Mouse (Mus musculus): ENCODE results near the gene Gm10681. TPM values are rescaled to one million over a fixed set of nuclear protein-coding genes. Genes with fewer than 3 reads are reported as not detected.
"Not testable (repeated sequence)": the region's sequence is repeated elsewhere in the genome, so short reads cannot be mapped to it uniquely, and the experiment has no call there.

Gene Gm10681
- polyA plus RNA-seq, 1 experiment from 2014 or later = not detected

DNA sequence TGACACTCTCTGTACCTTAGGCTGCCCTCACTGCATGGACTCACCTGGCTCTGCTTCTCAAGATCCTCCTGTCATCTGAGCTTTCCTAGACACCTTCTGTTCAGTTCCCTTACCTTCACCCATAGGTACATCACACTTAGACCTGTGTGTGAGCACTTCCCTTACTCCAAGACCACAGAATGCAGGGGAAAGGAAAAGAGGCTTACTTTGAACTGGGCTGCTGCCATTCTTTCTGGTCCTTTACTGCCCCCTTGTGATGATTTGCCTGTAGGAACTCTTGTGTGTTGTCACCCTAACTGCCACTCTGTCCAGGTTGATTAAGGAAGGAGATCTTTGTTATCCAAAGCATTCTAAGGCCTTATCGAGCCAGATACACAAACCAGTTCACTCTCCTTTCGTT is 38.4 kb downstream of the Gm10681 start:
- H3K27me3 ChIP-seq (ENCODE audit: control insufficient read depth, insufficient read depth, low read length); H3K27ac ChIP-seq (ENCODE audit: low read length); H3K9ac ChIP-seq (replicated peaks; ENCODE audit: low read depth, low read length); H3K9me3 ChIP-seq (ENCODE audit: control insufficient read depth, low read depth, low read length); H3K4me3 ChIP-seq (ENCODE audit: low read depth, low read length); H3K4me2 ChIP-seq (replicated peaks; ENCODE audit: low read depth, low read length); H3K4me1 ChIP-seq (ENCODE audit: control insufficient read depth, insufficient read depth, low read length); H3K36me3 ChIP-seq (ENCODE audit: control insufficient read depth, insufficient read depth, low read length): not testable (repeated sequence)
- WGBS = no CpG with 5 or more reads among the region's 2 CpGs
- 0 out of 2 replicates have a peak, but pooled peaks have one; percentile 46 for ATAC-seq (ENCODE audit: insufficient number of reproducible peaks, insufficient read depth, low FRiP score, low read depth)

GRCm38 (mm10) chr3:98548495-98548894 is 40.1 kb downstream of the Gm10681 start:
- H3K4me1 ChIP-seq (ENCODE audit: control insufficient read depth, insufficient read depth, low read length); H3K4me2 ChIP-seq (replicated peaks; ENCODE audit: low read depth, low read length); H3K4me3 ChIP-seq (ENCODE audit: low read depth, low read length); H3K27ac ChIP-seq (ENCODE audit: low read length); H3K9me3 ChIP-seq (ENCODE audit: control insufficient read depth, low read depth, low read length); H3K27me3 ChIP-seq (ENCODE audit: control insufficient read depth, insufficient read depth, low read length); H3K36me3 ChIP-seq (ENCODE audit: control insufficient read depth, insufficient read depth, low read length); ATAC-seq (ENCODE audit: insufficient number of reproducible peaks, insufficient read depth, low FRiP score, low read depth); H3K9ac ChIP-seq (replicated peaks; ENCODE audit: low read depth, low read length): not testable (repeated sequence)
- WGBS = 100% methylated on average over 1 of the region's 1 CpGs

- not testable (repeated sequence) for H3K4me1 ChIP-seq (ENCODE audit: control insufficient read depth, insufficient read depth, low read length); ATAC-seq (ENCODE audit: insufficient number of reproducible peaks, insufficient read depth, low FRiP score, low read depth); H3K4me2 ChIP-seq (replicated peaks; ENCODE audit: low read depth, low read length); H3K9me3 ChIP-seq (ENCODE audit: control insufficient read depth, low read depth, low read length); H3K27ac ChIP-seq (ENCODE audit: low read length); H3K9ac ChIP-seq (replicated peaks; ENCODE audit: low read depth, low read length); H3K27me3 ChIP-seq (ENCODE audit: control insufficient read depth, insufficient read depth, low read length); H3K4me3 ChIP-seq (ENCODE audit: low read depth, low read length); H3K36me3 ChIP-seq (ENCODE audit: control insufficient read depth, insufficient read depth, low read length)
Observed at GRCm38 (mm10) chr3:98547641-98548040, 41.0 kb downstream of the Gm10681 start.

- H3K4me2 ChIP-seq (replicated peaks; ENCODE audit: low read depth, low read length); H3K36me3 ChIP-seq (ENCODE audit: control insufficient read depth, insufficient read depth, low read length); H3K27ac ChIP-seq (ENCODE audit: low read length); ATAC-seq (ENCODE audit: insufficient number of reproducible peaks, insufficient read depth, low FRiP score, low read depth); H3K4me1 ChIP-seq (ENCODE audit: control insufficient read depth, insufficient read depth, low read length); H3K9me3 ChIP-seq (ENCODE audit: control insufficient read depth, low read depth, low read length); H3K4me3 ChIP-seq (ENCODE audit: low read depth, low read length); H3K27me3 ChIP-seq (ENCODE audit: control insufficient read depth, insufficient read depth, low read length); H3K9ac ChIP-seq (replicated peaks; ENCODE audit: low read depth, low read length): not testable (repeated sequence)
Observed at GRCm38 (mm10) chr3:98524978-98525377, 63.6 kb downstream of the Gm10681 start.

- H3K9me3 ChIP-seq (ENCODE audit: control insufficient read depth, low read depth, low read length); H3K36me3 ChIP-seq (ENCODE audit: control insufficient read depth, insufficient read depth, low read length); H3K9ac ChIP-seq (replicated peaks; ENCODE audit: low read depth, low read length); H3K27ac ChIP-seq (ENCODE audit: low read length); H3K4me3 ChIP-seq (ENCODE audit: low read depth, low read length); ATAC-seq (ENCODE audit: insufficient number of reproducible peaks, insufficient read depth, low FRiP score, low read depth); H3K4me1 ChIP-seq (ENCODE audit: control insufficient read depth, insufficient read depth, low read length); H3K4me2 ChIP-seq (replicated peaks; ENCODE audit: low read depth, low read length); H3K27me3 ChIP-seq (ENCODE audit: control insufficient read depth, insufficient read depth, low read length): not testable (repeated sequence)
- WGBS = no CpG with 5 or more reads among the region's 1 CpGs
Observed at GRCm38 (mm10) chr3:98524552-98524951, 64.1 kb downstream of the Gm10681 start.

- not testable (repeated sequence) for H3K9ac ChIP-seq (replicated peaks; ENCODE audit: low read depth, low read length); H3K27me3 ChIP-seq (ENCODE audit: control insufficient read depth, insufficient read depth, low read length); H3K4me1 ChIP-seq (ENCODE audit: control insufficient read depth, insufficient read depth, low read length); H3K36me3 ChIP-seq (ENCODE audit: control insufficient read depth, insufficient read depth, low read length); H3K4me2 ChIP-seq (replicated peaks; ENCODE audit: low read depth, low read length); H3K27ac ChIP-seq (ENCODE audit: low read length); H3K9me3 ChIP-seq (ENCODE audit: control insufficient read depth, low read depth, low read length); H3K4me3 ChIP-seq (ENCODE audit: low read depth, low read length); ATAC-seq (ENCODE audit: insufficient number of reproducible peaks, insufficient read depth, low FRiP score, low read depth)
- 0% methylated on average over 1 of the region's 2 CpGs for WGBS
Observed at GRCm38 (mm10) chr3:98522779-98523178, 65.8 kb downstream of the Gm10681 start.

DNA sequence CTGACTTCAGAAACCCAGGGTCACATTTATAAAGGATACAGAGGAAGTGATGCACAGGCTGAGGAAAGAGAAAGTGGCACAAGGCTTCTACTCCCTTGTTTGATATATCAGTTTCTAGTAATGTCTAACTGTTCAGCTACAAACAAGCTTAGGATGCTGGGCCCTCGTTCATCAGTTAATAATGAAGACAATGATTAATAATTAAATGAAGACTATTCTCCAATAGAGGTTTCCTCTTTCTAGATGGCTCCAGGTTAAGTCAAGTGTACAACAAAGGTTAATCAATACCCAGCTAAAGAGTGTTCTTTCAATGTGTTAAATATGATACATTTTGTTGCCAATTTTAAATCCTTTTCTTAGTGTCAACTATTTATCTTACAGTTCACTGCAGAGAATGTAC is 78.2 kb downstream of the Gm10681 start, which contains the start of gene Hsd3b4:
TSS of gene Hsd3b4 (minus strand) at position 101 of the 400 bp plus-strand sequence.
- H3K36me3 ChIP-seq (ENCODE audit: control insufficient read depth, insufficient read depth, low read length); H3K4me2 ChIP-seq (replicated peaks; ENCODE audit: low read depth, low read length); H3K27ac ChIP-seq (ENCODE audit: low read length); H3K4me1 ChIP-seq (ENCODE audit: control insufficient read depth, insufficient read depth, low read length); H3K9ac ChIP-seq (replicated peaks; ENCODE audit: low read depth, low read length); H3K27me3 ChIP-seq (ENCODE audit: control insufficient read depth, insufficient read depth, low read length); H3K4me3 ChIP-seq (ENCODE audit: low read depth, low read length); ATAC-seq (ENCODE audit: insufficient number of reproducible peaks, insufficient read depth, low FRiP score, low read depth); H3K9me3 ChIP-seq (ENCODE audit: control insufficient read depth, low read depth, low read length): not testable (repeated sequence)
- no CpG with 5 or more reads among the region's 1 CpGs for WGBS

DNA sequence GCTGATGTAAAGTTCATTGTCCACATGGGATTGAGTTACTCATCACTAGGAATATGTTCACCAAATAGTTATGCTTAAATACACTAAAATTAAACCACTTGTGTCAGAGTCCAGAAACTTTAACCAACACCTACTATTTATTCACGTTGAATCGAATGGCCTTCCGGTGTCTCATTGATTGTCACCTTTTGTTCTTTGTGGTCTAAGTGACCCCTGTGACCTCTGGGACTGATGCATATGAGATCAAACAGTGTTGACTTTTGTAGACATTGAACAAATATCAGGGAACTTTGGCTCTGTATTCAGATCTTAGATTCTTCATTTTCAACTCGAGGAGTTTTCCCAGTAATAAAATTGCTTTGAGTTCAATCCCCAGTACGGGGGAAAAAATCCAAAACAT is 81.4 kb downstream of the Gm10681 start:
- WGBS = no CpG with 5 or more reads among the region's 5 CpGs
- H3K4me2 ChIP-seq (replicated peaks; ENCODE audit: low read depth, low read length); H3K4me3 ChIP-seq (ENCODE audit: low read depth, low read length); ATAC-seq (ENCODE audit: insufficient number of reproducible peaks, insufficient read depth, low FRiP score, low read depth); H3K27me3 ChIP-seq (ENCODE audit: control insufficient read depth, insufficient read depth, low read length); H3K36me3 ChIP-seq (ENCODE audit: control insufficient read depth, insufficient read depth, low read length); H3K4me1 ChIP-seq (ENCODE audit: control insufficient read depth, insufficient read depth, low read length); H3K9me3 ChIP-seq (ENCODE audit: control insufficient read depth, low read depth, low read length); H3K9ac ChIP-seq (replicated peaks; ENCODE audit: low read depth, low read length); H3K27ac ChIP-seq (ENCODE audit: low read length): not testable (repeated sequence)
